Mouse (Mus musculus): ENCODE results near the gene Gm10295.
A peak's percentile ranks its signal among the peaks of the same experiment; 100 is the strongest.

The Gm10295 gene

GRCm38 (mm10) chr7:71348922-71349321 lies 2.4 kb downstream of the Gm10295 start:
- no peak for DNase-seq

GRCm38 (mm10) chr7:71324919-71325583 lies 26.2 kb downstream of the Gm10295 start:
- no peak for DNase-seq

- DNase-seq: no peak
Observed at GRCm38 (mm10) chr7:71313148-71313765, 38.0 kb downstream of the Gm10295 start.

GRCm38 (mm10) chr7:71312375-71312774 lies 38.9 kb downstream of the Gm10295 start:
- DNase-seq: no peak

GRCm38 (mm10) chr7:71311411-71311810 lies 39.9 kb downstream of the Gm10295 start:
- DNase-seq: peak; percentile 37 to 59

GRCm38 (mm10) chr7:71308051-71308450 lies 43.2 kb downstream of the Gm10295 start:
- no peak for DNase-seq

GRCm38 (mm10) chr7:71302714-71303113 lies 48.6 kb downstream of the Gm10295 start:
- no peak for DNase-seq

Measured in kidney, postnatal 4 days (tissue).